Mouse (Mus musculus): ENCODE results near the gene Elmod1. TPM values are rescaled to one million over a fixed set of nuclear protein-coding genes. Genes with fewer than 3 reads are reported as not detected.

Elmod1 gene
- polyA plus RNA-seq, 1 experiment from 2014 or later, result 3.6 TPM

DNA sequence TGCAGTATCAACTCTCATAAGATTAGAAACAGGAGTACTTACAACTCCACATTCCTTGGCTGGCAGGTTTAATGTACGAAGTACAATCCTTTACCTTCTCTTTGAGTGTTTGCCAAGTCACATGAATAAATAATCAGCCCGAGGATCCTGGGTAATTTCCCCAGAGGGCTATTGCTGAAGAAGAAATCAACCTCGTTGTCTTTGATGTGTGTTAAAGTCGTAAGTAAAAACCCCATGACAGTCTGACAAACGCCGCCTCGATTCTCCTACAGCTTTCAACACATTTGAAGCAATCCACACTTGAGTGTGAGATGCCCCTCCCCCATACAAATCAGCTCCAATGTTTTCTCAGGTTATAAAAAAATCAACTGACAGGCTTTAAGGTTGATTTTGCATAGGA, 44.2 kb downstream of the Elmod1 start:
- Histone ChIP-seq H3K36me3 (ENCODE audit: control insufficient read depth, insufficient read depth, low read length) (no peaks in the 10 kb centered on the region), H3K9me3 (ENCODE audit: control insufficient read depth, low read length) (no peaks in the 10 kb centered on the region), H3K4me2 (replicated peaks; ENCODE audit: low read depth, low read length) (no peak overlapping the region), H3K9ac (ENCODE audit: low read depth, low read length) (no peak overlapping the region), H3K4me3 (ENCODE audit: low read depth, low read length) (no peak overlapping the region), H3K4me1 (replicated peaks; ENCODE audit: control insufficient read depth, insufficient read depth, low read length) (no peaks in the 10 kb centered on the region), H3K27me3 (ENCODE audit: control insufficient read depth, insufficient read depth, low read length) (no peaks in the 10 kb centered on the region), H3K27ac (ENCODE audit: low read depth, low read length) (no peak overlapping the region)
- WGBS, result 55% methylated on average over 7 of the region's 7 CpGs
- ATAC-seq (ENCODE audit: low FRiP score) (no peak), DNase-seq (ENCODE audit: low spot score) (no peak)

GRCm38 (mm10) chr9:53921061-53921460, 54.0 kb downstream of the Elmod1 start:
- no peak overlapping the region for H3K4me3 ChIP-seq (ENCODE audit: low read depth, low read length)

GRCm38 (mm10) chr9:53915929-53916721, 59.0 kb downstream of the Elmod1 start:
- 68% methylated on average over 10 of the region's 10 CpGs for WGBS
- no peak for DNase-seq (ENCODE audit: low spot score)
- H3K9ac ChIP-seq (ENCODE audit: low read depth, low read length), result no peak overlapping the region

More at GRCm38 (mm10) chr9:53921061-53921460, 54.0 kb downstream of the Elmod1 start:
- Histone ChIP-seq H3K4me2 (replicated peaks; ENCODE audit: low read depth, low read length) (no peak overlapping the region), H3K27ac (ENCODE audit: low read depth, low read length) (no peak overlapping the region), H3K9me3 (ENCODE audit: control insufficient read depth, low read length) (no peaks in the 10 kb centered on the region), H3K36me3 (ENCODE audit: control insufficient read depth, insufficient read depth, low read length) (no peaks in the 10 kb centered on the region), H3K9ac (ENCODE audit: low read depth, low read length) (no peak overlapping the region), H3K27me3 (ENCODE audit: control insufficient read depth, insufficient read depth, low read length) (no peaks in the 10 kb centered on the region), H3K4me1 (replicated peaks; ENCODE audit: control insufficient read depth, insufficient read depth, low read length) (no peaks in the 10 kb centered on the region)
- WGBS, result 97% methylated on average over 1 of the region's 1 CpGs
- ATAC-seq (ENCODE audit: low FRiP score), result no peak
- DNase-seq (ENCODE audit: low spot score), result no peak

GRCm38 (mm10) chr9:53910823-53911222, 64.3 kb downstream of the Elmod1 start:
- WGBS, result 94% methylated on average over 2 of the region's 2 CpGs
- ATAC-seq (ENCODE audit: low FRiP score), result no peak
- H3K9me3 ChIP-seq (ENCODE audit: control insufficient read depth, low read length), result no peaks in the 10 kb centered on the region
- H3K4me2 ChIP-seq (replicated peaks; ENCODE audit: low read depth, low read length), result no peak overlapping the region
- no peaks in the 10 kb centered on the region for H3K36me3 ChIP-seq (ENCODE audit: control insufficient read depth, insufficient read depth, low read length)
- DNase-seq (ENCODE audit: low spot score), result no peak
- no peaks in the 10 kb centered on the region for H3K4me1 ChIP-seq (replicated peaks; ENCODE audit: control insufficient read depth, insufficient read depth, low read length)
- H3K27me3 ChIP-seq (ENCODE audit: control insufficient read depth, insufficient read depth, low read length), result no peaks in the 10 kb centered on the region
- no peak overlapping the region for H3K4me3 ChIP-seq (ENCODE audit: low read depth, low read length)
- no peak overlapping the region for H3K27ac ChIP-seq (ENCODE audit: low read depth, low read length)
- H3K9ac ChIP-seq (ENCODE audit: low read depth, low read length), result no peak overlapping the region

More at GRCm38 (mm10) chr9:53915929-53916721, 59.0 kb downstream of the Elmod1 start:
- no peaks in the 10 kb centered on the region for H3K9me3 ChIP-seq (ENCODE audit: control insufficient read depth, low read length)
- no peaks in the 10 kb centered on the region for H3K27me3 ChIP-seq (ENCODE audit: control insufficient read depth, insufficient read depth, low read length)
- ATAC-seq (ENCODE audit: low FRiP score), result no peak
- no peak overlapping the region for H3K4me2 ChIP-seq (replicated peaks; ENCODE audit: low read depth, low read length)
- no peaks in the 10 kb centered on the region for H3K4me1 ChIP-seq (replicated peaks; ENCODE audit: control insufficient read depth, insufficient read depth, low read length)
- no peak overlapping the region for H3K27ac ChIP-seq (ENCODE audit: low read depth, low read length)
- no peaks in the 10 kb centered on the region for H3K36me3 ChIP-seq (ENCODE audit: control insufficient read depth, insufficient read depth, low read length)
- H3K4me3 ChIP-seq (ENCODE audit: low read depth, low read length), result no peak overlapping the region

DNA sequence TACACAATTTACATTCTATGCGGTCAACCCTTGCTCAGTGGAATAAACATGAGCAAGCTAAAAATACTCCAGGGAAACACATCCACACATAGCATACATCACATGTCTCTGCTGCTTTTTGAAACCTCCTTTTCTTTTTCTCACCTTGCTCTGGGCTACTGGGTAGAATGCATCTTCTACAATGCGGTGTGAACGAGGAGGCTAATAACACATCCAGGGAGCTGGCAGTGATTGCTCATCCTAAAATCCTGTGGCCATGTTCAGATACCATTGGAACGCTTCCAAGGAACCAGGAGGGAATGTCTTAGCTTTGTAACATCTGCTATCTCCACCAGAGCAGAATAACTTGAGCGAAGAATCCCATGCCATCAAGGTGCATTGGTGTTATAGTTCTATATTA, 64.8 kb downstream of the Elmod1 start:
- Histone ChIP-seq H3K27me3 (ENCODE audit: control insufficient read depth, insufficient read depth, low read length) (no peaks in the 10 kb centered on the region), H3K27ac (ENCODE audit: low read depth, low read length) (no peak overlapping the region), H3K4me3 (ENCODE audit: low read depth, low read length) (no peak overlapping the region), H3K4me1 (replicated peaks; ENCODE audit: control insufficient read depth, insufficient read depth, low read length) (no peaks in the 10 kb centered on the region), H3K36me3 (ENCODE audit: control insufficient read depth, insufficient read depth, low read length) (no peaks in the 10 kb centered on the region), H3K9me3 (ENCODE audit: control insufficient read depth, low read length) (no peaks in the 10 kb centered on the region), H3K9ac (ENCODE audit: low read depth, low read length) (no peak overlapping the region), H3K4me2 (replicated peaks; ENCODE audit: low read depth, low read length) (no peak overlapping the region)
- 93% methylated on average over 5 of the region's 5 CpGs for WGBS
- DNase-seq (ENCODE audit: low spot score) (no peak), ATAC-seq (ENCODE audit: low FRiP score) (no peak)

DNA sequence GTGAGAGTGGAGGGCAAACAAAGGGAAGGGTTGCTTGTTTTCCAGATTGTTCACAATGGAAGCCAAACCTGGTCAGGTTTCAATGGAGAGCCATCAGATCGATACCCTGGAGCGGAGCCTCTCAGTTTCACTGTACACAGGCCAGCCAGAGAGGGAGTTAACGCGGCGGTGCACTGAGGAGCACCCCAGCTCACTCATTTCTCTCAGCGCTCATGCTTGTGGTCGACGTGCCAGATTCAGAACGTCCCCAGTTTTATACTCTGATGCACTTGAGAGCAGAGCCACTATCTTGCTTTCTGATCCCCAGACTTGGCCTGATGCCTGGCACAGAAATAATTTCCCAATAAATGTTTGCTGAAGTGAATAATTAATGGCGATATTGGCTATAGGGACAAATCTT, 68.3 kb downstream of the Elmod1 start:
- H3K27ac ChIP-seq (ENCODE audit: low read depth, low read length), result no peak overlapping the region
- no peaks in the 10 kb centered on the region for H3K9me3 ChIP-seq (ENCODE audit: control insufficient read depth, low read length)
- ATAC-seq (ENCODE audit: low FRiP score) (no peak), DNase-seq (ENCODE audit: low spot score) (no peak)
- H3K27me3 ChIP-seq (ENCODE audit: control insufficient read depth, insufficient read depth, low read length), result no peaks in the 10 kb centered on the region
- WGBS, result 89% methylated on average over 10 of the region's 10 CpGs
- no peak overlapping the region for H3K9ac ChIP-seq (ENCODE audit: low read depth, low read length)
- no peaks in the 10 kb centered on the region for H3K4me1 ChIP-seq (replicated peaks; ENCODE audit: control insufficient read depth, insufficient read depth, low read length)
- H3K4me2 ChIP-seq (replicated peaks; ENCODE audit: low read depth, low read length), result no peak overlapping the region
- no peak overlapping the region for H3K4me3 ChIP-seq (ENCODE audit: low read depth, low read length)
- H3K36me3 ChIP-seq (ENCODE audit: control insufficient read depth, insufficient read depth, low read length), result no peaks in the 10 kb centered on the region

DNA sequence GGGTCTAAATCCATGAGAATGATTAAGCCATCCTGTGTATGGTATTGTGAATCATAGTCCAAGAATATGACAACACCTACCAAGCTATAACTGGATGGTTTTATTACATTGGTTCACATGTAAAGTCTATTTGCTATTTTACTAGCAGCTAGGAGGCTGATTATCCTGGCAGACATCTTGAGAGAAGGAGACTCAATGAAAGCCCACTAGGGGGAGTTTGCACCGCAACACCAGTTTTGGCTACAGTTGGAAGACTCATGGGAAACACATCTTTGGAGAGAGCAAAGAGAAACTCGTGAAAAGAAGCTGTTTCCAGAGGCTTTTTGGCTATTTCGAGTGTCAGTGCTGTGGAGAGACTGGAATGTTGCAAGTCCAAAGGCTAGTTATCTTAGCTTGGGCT, 69.7 kb downstream of the Elmod1 start:
- H3K9me3 ChIP-seq (ENCODE audit: control insufficient read depth, low read length), result no peaks in the 10 kb centered on the region
- H3K27ac ChIP-seq (ENCODE audit: low read depth, low read length), result no peak overlapping the region
- WGBS, result 51% methylated on average over 3 of the region's 3 CpGs
- H3K27me3 ChIP-seq (ENCODE audit: control insufficient read depth, insufficient read depth, low read length), result no peaks in the 10 kb centered on the region
- DNase-seq (ENCODE audit: low spot score) (peak; percentile 30), ATAC-seq (ENCODE audit: low FRiP score) (no peak)
- H3K9ac ChIP-seq (ENCODE audit: low read depth, low read length), result no peak overlapping the region
- H3K4me3 ChIP-seq (ENCODE audit: low read depth, low read length), result no peak overlapping the region
- no peak overlapping the region for H3K4me2 ChIP-seq (replicated peaks; ENCODE audit: low read depth, low read length)
- no peaks in the 10 kb centered on the region for H3K36me3 ChIP-seq (ENCODE audit: control insufficient read depth, insufficient read depth, low read length)
- no peaks in the 10 kb centered on the region for H3K4me1 ChIP-seq (replicated peaks; ENCODE audit: control insufficient read depth, insufficient read depth, low read length)

- Histone ChIP-seq H3K4me3 (ENCODE audit: low read depth, low read length) (no peak overlapping the region), H3K4me1 (replicated peaks; ENCODE audit: control insufficient read depth, insufficient read depth, low read length) (no peaks in the 10 kb centered on the region), H3K9me3 (ENCODE audit: control insufficient read depth, low read length) (no peaks in the 10 kb centered on the region), H3K27ac (ENCODE audit: low read depth, low read length) (no peak overlapping the region), H3K36me3 (ENCODE audit: control insufficient read depth, insufficient read depth, low read length) (no peaks in the 10 kb centered on the region), H3K9ac (ENCODE audit: low read depth, low read length) (no peak overlapping the region), H3K27me3 (ENCODE audit: control insufficient read depth, insufficient read depth, low read length) (no peaks in the 10 kb centered on the region), H3K4me2 (replicated peaks; ENCODE audit: low read depth, low read length) (no peak overlapping the region)
- DNase-seq (ENCODE audit: low spot score) (no peak), ATAC-seq (ENCODE audit: low FRiP score) (no peak)
- WGBS, result 90% methylated on average over 7 of the region's 7 CpGs
These were observed 71.8 kb downstream of the Elmod1 start for GRCm38 (mm10) chr9:53903215-53903842.

- no peaks in the 10 kb centered on the region for H3K4me1 ChIP-seq (replicated peaks; ENCODE audit: control insufficient read depth, insufficient read depth, low read length)
- H3K27ac ChIP-seq (ENCODE audit: low read depth, low read length), result no peak overlapping the region
- WGBS, result 90% methylated on average over 6 of the region's 6 CpGs
- H3K9ac ChIP-seq (ENCODE audit: low read depth, low read length), result no peak overlapping the region
- no peak overlapping the region for H3K4me3 ChIP-seq (ENCODE audit: low read depth, low read length)
- ATAC-seq (ENCODE audit: low FRiP score) (no peak), DNase-seq (ENCODE audit: low spot score) (no peak)
- no peak overlapping the region for H3K4me2 ChIP-seq (replicated peaks; ENCODE audit: low read depth, low read length)
- no peaks in the 10 kb centered on the region for H3K27me3 ChIP-seq (ENCODE audit: control insufficient read depth, insufficient read depth, low read length)
- H3K36me3 ChIP-seq (ENCODE audit: control insufficient read depth, insufficient read depth, low read length), result no peaks in the 10 kb centered on the region
- H3K9me3 ChIP-seq (ENCODE audit: control insufficient read depth, low read length), result no peaks in the 10 kb centered on the region
These were observed 75.3 kb downstream of the Elmod1 start for GRCm38 (mm10) chr9:53899836-53900235.

Data from hindbrain, embryonic 11.5 days (tissue).